Mouse (Mus musculus) E14TG2a.4 (cell line): Measurements from ENCODE around the gene Gm49336.

Experiments
- CTCF ChIP-seq: conservative IDR thresholded peaks from 2 replicates; pipeline ENCODE4 v1.5.1; 2014; ENCODE audit warnings: low read length
- POU5F1 ChIP-seq: IDR thresholded peaks from 2 replicates; pipeline ENCODE4 v1.6.1; 2014; ENCODE audit warnings: low read length, borderline replicate concordance

GRCm38 (mm10) chr14:60217616-60218015 is 33.7 kb downstream of the Gm49336 start:
- TF ChIP-seq CTCF (no peak), POU5F1 (no peak)
